Mouse (Mus musculus) kidney, embryonic 16.5 days (tissue): ENCODE data around the gene Anks1b. TPM values are rescaled to one million over a fixed set of nuclear protein-coding genes. Genes with fewer than 3 reads are reported as not detected.
A peak's percentile ranks its signal among the peaks of the same experiment; 100 is the strongest.

ENCODE experiments used
- ATAC-seq: fragments of 200-750 bp; cut with Nextera tagmentation; 2 replicates; pipeline ENCODE4 v1.8.0; 2017; ENCODE audit warnings: moderate TSS enrichment; ENCODE audit not compliant: low FRiP score, low TSS enrichment
- H3K27ac ChIP-seq: fragments of 300-500 bp; sonication (generic); 2 replicates; pipeline ENCODE4 v1.5.1; 2014; ENCODE audit warnings: low read length
- H3K27me3 ChIP-seq: fragments of 300-500 bp; sonication (generic); 2 replicates; pipeline ENCODE4 v1.6.1; 2014; ENCODE audit warnings: low read length, control low read depth, mixed read lengths; ENCODE audit not compliant: insufficient read depth
- H3K36me3 ChIP-seq: fragments of 300-500 bp; sonication (generic); 2 replicates; pipeline ENCODE4 v1.6.1; 2014; ENCODE audit warnings: low read length, control low read depth, mixed read lengths; ENCODE audit not compliant: insufficient read depth
- H3K4me1 ChIP-seq: fragments of 300-500 bp; sonication (generic); 2 replicates; pipeline ENCODE4 v1.6.1; 2014; ENCODE audit warnings: low read length, control low read depth, mixed read lengths; ENCODE audit not compliant: insufficient read depth
- H3K4me2 ChIP-seq: fragments of 300-500 bp; sonication (generic); replicated peaks from 2 replicates; pipeline ENCODE4 v1.6.1; 2014; ENCODE audit warnings: low read depth, low read length
- H3K4me3 ChIP-seq: fragments of 300-500 bp; sonication (generic); 2 replicates; pipeline ENCODE4 v1.5.1; 2014; ENCODE audit warnings: mild to moderate bottlenecking, low read length
- H3K9ac ChIP-seq: fragments of 300-500 bp; sonication (generic); replicated peaks from 2 replicates; pipeline ENCODE4 v1.6.1; 2014; ENCODE audit warnings: low read length
- H3K9me3 ChIP-seq: fragments of 300-500 bp; sonication (generic); 2 replicates; pipeline ENCODE4 v1.6.1; 2016; ENCODE audit warnings: low read length, control low read depth
- WGBS: fragments of 180-500 bp; shearing (Covaris S2); extraction: QIAGEN DNeasy Blood & Tissue Kit; methylation state at CpG from one replicate; pipeline ENCODE4 v1.1.7; 2014; 5-methylcytosine and 5-hydroxymethylcytosine counted together
- polyA plus RNA-seq: library from polyadenylated mRNA; unstranded; fragments of >200 nt; fragmentation: Nextera tagmentation; extraction: Ambion mirVana; gene quantifications from 2 replicates; pipeline ENCODE4 v1.2.1, GENCODE M21; 2015

Anks1b gene
- polyA plus RNA-seq, 1 experiment from 2014 or later, result 2.2 TPM

DNA sequence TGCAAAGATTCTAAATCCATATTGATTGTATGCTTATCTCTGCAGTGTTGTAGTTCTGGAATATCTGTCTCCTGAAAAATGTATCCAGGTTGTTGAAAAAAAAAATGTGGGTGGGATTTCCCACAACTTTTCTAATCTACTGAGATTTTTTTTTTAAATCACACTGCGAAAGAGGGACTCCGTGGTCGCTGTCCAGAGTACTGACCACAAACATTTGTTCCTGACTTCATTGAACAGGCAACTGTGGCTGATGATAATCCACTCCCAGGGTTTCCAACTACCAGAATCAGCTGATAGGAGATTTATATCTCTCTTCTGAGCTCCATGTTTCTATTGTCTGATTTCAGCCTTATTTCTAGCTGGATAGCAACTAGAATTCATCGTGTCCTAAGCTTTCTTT, 950.1 kb downstream of the Anks1b start:
- no peak overlapping the region for H3K4me2 ChIP-seq
- no peaks in the 10 kb centered on the region for H3K36me3 ChIP-seq
- H3K4me1 ChIP-seq, result no peaks in the 10 kb centered on the region
- H3K4me3 ChIP-seq, result no peak overlapping the region
- peaks cover 22% of the 10 kb centered on the region for H3K27me3 ChIP-seq
- H3K9ac ChIP-seq, result no peak overlapping the region
- no peaks in the 10 kb centered on the region for H3K9me3 ChIP-seq
- 6% methylated on average over 4 of the region's 4 CpGs for WGBS
- ATAC-seq, result no peak
- H3K27ac ChIP-seq, result no peak overlapping the region

DNA sequence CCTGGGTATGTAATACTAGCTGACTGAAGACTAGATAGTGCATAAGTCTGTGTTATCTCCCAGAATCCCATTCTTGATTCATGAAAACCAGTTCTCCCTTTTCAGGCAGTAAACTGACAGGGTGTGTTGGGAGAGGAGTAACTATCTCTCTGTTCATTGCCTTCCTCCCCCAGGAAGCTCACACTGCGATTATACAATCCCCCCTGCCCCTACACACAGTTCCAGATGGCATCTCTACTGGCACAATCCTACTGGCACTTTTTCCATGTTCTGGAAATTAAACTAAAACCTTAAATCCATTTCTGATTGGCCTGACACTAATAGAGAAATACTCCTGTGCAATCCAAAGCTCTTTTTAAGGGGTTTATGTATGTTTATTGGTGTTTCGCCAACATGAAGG, 951.4 kb downstream of the Anks1b start:
- Histone ChIP-seq H3K9me3 (no peaks in the 10 kb centered on the region), H3K27me3 (peaks cover 35% of the 10 kb centered on the region), H3K4me2 (no peak overlapping the region), H3K4me3 (no peak overlapping the region), H3K27ac (no peak overlapping the region), H3K4me1 (no peaks in the 10 kb centered on the region; the same call in 1 of the 2 replicates), H3K9ac (no peak overlapping the region), H3K36me3 (no peaks in the 10 kb centered on the region)
- WGBS, result 77% methylated on average over 2 of the region's 2 CpGs
- no peak for ATAC-seq

DNA sequence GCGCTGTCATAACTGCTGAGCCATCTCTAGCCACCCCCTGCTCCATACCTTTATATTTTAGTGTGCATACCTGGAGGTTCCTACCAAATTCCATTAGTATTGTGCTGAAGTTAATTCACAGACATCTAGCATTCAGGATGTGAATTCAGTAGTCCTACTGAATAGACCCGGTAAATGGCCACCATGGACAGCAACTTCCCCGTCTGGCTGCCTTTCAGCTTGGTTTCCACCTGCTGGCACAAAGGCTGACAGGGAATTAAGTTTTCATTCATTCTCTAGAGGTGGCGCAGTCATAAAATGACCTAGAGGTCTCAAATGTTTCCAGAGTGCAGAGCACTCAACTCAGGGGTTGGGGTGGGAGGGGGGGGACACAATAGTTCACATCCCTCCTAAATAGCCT, 953.6 kb downstream of the Anks1b start:
- WGBS, result 21% methylated on average over 4 of the region's 4 CpGs
- H3K4me1 ChIP-seq, result no peaks in the 10 kb centered on the region; the same call in 1 of the 2 replicates
- H3K9me3 ChIP-seq, result no peaks in the 10 kb centered on the region
- no peaks in the 10 kb centered on the region for H3K36me3 ChIP-seq
- H3K9ac ChIP-seq, result no peak overlapping the region
- ATAC-seq, result no peak
- H3K4me2 ChIP-seq, result no peak overlapping the region
- H3K4me3 ChIP-seq, result no peak overlapping the region
- H3K27me3 ChIP-seq, result peaks cover 57% of the 10 kb centered on the region
- no peak overlapping the region for H3K27ac ChIP-seq

DNA sequence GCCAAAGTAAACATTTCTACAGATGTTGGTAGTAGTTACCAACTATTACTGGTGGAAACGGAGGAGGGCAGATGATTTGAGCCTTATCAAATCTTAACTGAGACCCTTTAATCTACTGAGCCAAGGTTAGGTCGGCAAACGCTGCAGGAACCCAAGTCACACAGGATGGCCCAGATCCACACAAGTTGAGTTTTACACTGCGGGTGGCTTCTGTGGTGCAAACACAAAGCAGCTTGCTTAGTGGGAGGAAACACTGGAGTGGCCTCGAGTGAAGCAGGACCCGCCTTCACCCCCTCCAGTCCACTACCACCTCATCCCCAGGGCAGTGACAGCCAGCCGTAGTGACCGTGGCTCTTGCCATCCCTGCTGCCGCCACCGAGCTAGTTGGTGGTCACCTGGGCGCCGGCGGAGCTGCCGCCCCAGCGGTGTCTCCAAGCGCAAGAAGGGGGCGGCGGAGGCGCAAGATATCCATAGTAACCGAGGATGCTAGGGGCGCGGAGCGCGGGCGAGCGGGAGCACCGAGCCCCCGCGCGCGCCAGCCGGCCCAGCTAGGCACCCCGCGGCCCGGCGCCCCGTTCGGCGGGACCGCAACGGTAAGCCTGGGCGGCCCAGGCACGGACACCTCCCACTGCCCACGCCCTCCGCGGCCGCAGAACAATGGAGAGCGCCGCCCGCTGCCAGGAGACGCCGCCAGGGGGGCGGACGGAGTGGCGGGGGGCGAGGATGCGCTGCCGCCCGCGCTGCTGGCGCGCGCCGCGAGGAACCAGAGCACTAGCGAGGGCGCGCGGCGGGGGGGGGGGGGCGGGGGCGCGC, 955.5 kb downstream of the Anks1b start:
- no peaks in the 10 kb centered on the region; the same call in 1 of the 2 replicates for H3K4me1 ChIP-seq
- H3K36me3 ChIP-seq, result no peaks in the 10 kb centered on the region
- no peaks in the 10 kb centered on the region for H3K9me3 ChIP-seq
- H3K4me3 ChIP-seq, result peak overlapping the region; percentile 58
- H3K4me2 ChIP-seq, result peak overlapping the region; percentile 96
- H3K27me3 ChIP-seq, result peaks cover 76% of the 10 kb centered on the region
- ATAC-seq, result peak; percentile 76; the same call in 1 of the 2 replicates
- no peak overlapping the region for H3K9ac ChIP-seq
- 1% methylated on average over 47 of the region's 73 CpGs for WGBS
- H3K27ac ChIP-seq, result no peak overlapping the region

DNA sequence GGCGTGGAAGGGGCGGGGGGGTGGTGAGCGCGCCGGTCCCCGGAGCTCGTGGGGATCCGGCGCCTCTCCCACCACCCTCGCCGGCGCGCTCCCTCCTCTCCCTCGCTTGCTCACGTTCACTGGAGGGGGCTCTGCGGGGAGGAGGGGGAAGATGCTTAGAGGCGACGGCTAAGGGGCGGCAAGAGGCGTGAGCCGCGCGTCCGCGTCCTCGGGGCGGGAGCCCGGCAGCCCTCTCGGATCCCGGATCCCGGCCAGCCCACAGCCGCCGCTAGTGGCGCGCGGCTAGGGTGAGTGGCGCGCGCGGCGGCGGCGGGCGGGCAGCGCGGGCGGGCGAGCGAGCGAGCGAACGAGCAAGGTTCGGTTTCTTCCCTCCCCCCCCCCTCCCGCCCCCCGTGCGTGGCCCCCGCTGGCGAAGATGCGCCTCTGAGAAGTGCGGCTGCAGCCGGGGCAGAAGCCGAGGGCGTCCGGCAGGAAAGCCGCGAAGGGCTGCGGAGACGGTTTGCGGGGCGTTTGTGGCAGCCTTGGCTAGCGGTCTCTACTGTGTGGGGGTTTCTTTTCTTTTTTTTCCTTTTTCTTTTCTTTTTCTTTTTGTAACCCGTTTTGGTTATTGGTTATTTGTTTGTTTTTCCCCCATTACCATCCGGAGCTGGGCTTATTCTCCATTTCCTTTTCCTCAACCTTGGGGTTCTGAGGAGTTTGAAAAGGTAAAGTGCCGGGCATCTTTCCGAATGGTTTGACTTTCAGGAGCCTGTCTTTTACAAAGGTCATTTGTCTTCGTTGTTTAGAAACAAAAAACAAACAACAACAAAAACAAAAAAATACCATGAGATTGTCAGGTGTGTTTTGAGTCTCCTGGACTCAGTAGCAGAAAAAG, 956.3 kb downstream of the Anks1b start:
- WGBS, result under 1% methylated on average over 43 of the region's 76 CpGs
- Histone ChIP-seq H3K36me3 (no peaks in the 10 kb centered on the region), H3K4me2 (peak overlapping the region; percentile 96), H3K4me1 (no peaks in the 10 kb centered on the region; the same call in 1 of the 2 replicates), H3K9me3 (no peaks in the 10 kb centered on the region), H3K9ac (0 out of 2 replicates have a peak overlapping the region, but pooled peaks have one; percentile 26), H3K27me3 (peaks cover 76% of the 10 kb centered on the region), H3K27ac (no peak overlapping the region), H3K4me3 (peak overlapping the region; percentile 58)
- peak; percentile 65; the same call in 1 of the 2 replicates for ATAC-seq

DNA sequence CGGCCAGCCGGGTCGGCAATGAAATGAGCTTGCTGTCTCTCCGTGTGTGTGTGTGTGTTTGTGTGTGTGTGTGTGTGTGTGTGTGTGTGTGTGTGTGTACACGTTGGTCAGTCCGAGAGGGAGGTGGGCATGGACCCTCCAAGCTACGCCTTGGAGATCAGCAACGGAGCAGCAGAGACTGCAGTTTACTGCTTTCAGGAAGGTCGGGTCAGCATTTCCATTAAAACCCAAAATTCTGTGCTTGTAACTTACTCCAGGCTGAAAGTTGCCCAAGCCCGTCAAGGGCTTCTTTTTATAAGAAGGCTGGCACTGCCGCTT, 956.9 kb downstream of the Anks1b start:
- Histone ChIP-seq H3K9me3 (no peaks in the 10 kb centered on the region), H3K4me2 (peak overlapping the region; percentile 96; the same call in 1 of the 2 replicates), H3K4me3 (no peak overlapping the region), H3K4me1 (no peaks in the 10 kb centered on the region; the same call in 1 of the 2 replicates), H3K36me3 (no peaks in the 10 kb centered on the region), H3K27ac (no peak overlapping the region), H3K27me3 (peaks cover 76% of the 10 kb centered on the region), H3K9ac (no peak overlapping the region)
- ATAC-seq, result no peak
- whole genome bisulfite sequencing, result under 1% methylated on average over 11 of the region's 11 CpGs

DNA sequence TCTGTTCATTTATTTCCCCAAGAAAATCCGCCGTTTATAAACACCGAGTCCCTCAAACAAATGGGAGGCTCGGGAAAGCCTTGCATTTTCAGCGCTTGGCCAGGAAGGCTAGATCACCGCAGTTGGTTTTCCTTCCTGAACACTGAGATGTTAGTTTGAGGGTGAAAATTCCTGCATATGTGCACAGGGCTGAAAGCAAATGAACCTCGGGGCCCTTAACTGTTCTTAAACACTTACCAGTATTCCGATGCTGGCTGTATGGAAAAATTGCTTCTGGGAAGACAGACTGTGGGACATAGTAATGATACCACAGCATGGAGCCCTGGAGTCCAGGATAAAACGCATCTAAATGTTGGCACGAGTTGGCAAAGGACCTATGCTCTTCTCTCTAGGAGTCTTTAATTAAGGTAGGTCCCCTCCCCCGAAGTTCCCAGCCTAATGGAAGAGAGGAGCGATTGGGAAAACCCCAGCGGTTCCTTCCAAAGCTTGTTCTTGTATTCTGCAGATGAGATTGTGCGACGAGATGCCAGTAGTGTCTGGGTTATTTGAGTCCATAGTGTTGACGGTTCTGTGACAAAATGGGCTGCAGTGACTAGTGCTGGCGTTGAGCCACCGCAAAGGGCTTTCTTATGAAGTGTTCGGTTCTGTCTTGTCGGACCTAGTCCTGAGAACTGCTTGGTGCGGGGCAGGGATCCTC, 957.4 kb downstream of the Anks1b start:
- H3K27me3 ChIP-seq, result peaks cover 73% of the 10 kb centered on the region

DNA sequence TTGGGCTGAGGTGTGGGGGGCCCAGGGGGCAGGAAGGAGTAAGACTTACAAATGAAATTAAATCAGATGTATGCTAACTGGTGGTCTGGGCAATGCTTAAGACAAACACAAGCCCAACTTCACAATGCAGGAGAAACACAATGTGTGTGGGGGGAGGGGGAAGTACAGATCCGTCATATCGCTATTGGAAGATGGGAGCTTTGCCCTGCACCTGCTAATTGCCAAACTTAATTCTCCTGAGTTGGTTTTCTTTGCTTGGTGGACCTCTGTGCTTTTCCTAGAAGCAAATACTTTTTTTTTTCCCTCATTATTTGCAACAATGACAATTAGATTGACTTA, 957.9 kb downstream of the Anks1b start:
- Histone ChIP-seq H3K4me3 (no peak overlapping the region), H3K27me3 (peaks cover 73% of the 10 kb centered on the region), H3K9ac (no peak overlapping the region), H3K9me3 (no peaks in the 10 kb centered on the region), H3K36me3 (no peaks in the 10 kb centered on the region), H3K27ac (no peak overlapping the region), H3K4me2 (no peak overlapping the region), H3K4me1 (no peaks in the 10 kb centered on the region; the same call in 1 of the 2 replicates)
- WGBS, result 24% methylated on average over 2 of the region's 2 CpGs
- ATAC-seq, result no peak

More for the DNA sequence above, 957.4 kb downstream of the Anks1b start:
- Histone ChIP-seq H3K9me3 (no peaks in the 10 kb centered on the region), H3K36me3 (no peaks in the 10 kb centered on the region), H3K27ac (no peak overlapping the region), H3K4me2 (no peak overlapping the region), H3K4me3 (no peak overlapping the region), H3K4me1 (no peaks in the 10 kb centered on the region; the same call in 1 of the 2 replicates), H3K9ac (no peak overlapping the region)
- ATAC-seq, result no peak
- WGBS, result 5% methylated on average over 21 of the region's 21 CpGs

DNA sequence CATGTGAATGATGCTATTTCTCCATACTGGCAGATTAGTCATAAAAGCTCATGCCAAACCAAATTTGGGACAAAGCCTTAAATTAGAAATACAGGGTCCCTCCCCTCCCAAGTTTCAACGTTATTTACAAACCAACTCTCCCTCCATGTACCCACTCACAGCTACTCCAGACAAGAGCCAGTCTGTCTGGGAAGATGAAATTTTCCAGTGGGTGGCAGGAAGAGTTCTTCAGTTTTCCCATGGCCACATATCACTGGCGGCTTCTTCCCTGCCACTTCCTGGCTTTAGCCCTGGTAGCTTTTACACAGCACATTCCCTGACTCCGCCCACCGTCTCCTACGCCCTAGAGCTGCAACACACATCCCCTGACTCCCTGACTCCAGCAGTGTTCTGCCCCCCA, 961.0 kb downstream of the Anks1b start:
- peaks cover 45% of the 10 kb centered on the region for H3K27me3 ChIP-seq
- WGBS, result 29% methylated on average over 5 of the region's 5 CpGs
- ATAC-seq, result no peak

More for the DNA sequence above, 961.0 kb downstream of the Anks1b start:
- Histone ChIP-seq H3K9ac (no peak overlapping the region), H3K9me3 (no peaks in the 10 kb centered on the region), H3K4me2 (no peak overlapping the region), H3K36me3 (no peaks in the 10 kb centered on the region), H3K27ac (no peak overlapping the region), H3K4me1 (no peaks in the 10 kb centered on the region; the same call in 1 of the 2 replicates), H3K4me3 (no peak overlapping the region)
